Mouse (Mus musculus): Measurements from ENCODE around the gene Smug1.

- TF ChIP-seq POLR2A (IDR thresholded peaks at IDR 0.05; ENCODE audit: borderline replicate concordance, control insufficient read depth, low read depth, low read length) (no peak), CTCF (IDR thresholded peaks at IDR 0.05; ENCODE audit: control insufficient read depth, insufficient read depth, low read length) (no peak)
Measured at GRCm38 (mm10) chr15:103169612-103170315, 2.9 kb upstream of the Smug1 start.
